Mouse (Mus musculus): ENCODE data around the gene Slc15a3. TPM values are rescaled to one million over a fixed set of nuclear protein-coding genes. Genes with fewer than 3 reads are reported as not detected.

Slc15a3 gene
- 0.78 and 0.83 TPM in 2 replicates for polyA plus RNA-seq (2012; rRNA removed)

GRCm38 (mm10) chr19:10839010-10839892 lies at the start of gene Slc15a3:
Slc15a3 (plus strand) TSS chr19:10839727.

DNA sequence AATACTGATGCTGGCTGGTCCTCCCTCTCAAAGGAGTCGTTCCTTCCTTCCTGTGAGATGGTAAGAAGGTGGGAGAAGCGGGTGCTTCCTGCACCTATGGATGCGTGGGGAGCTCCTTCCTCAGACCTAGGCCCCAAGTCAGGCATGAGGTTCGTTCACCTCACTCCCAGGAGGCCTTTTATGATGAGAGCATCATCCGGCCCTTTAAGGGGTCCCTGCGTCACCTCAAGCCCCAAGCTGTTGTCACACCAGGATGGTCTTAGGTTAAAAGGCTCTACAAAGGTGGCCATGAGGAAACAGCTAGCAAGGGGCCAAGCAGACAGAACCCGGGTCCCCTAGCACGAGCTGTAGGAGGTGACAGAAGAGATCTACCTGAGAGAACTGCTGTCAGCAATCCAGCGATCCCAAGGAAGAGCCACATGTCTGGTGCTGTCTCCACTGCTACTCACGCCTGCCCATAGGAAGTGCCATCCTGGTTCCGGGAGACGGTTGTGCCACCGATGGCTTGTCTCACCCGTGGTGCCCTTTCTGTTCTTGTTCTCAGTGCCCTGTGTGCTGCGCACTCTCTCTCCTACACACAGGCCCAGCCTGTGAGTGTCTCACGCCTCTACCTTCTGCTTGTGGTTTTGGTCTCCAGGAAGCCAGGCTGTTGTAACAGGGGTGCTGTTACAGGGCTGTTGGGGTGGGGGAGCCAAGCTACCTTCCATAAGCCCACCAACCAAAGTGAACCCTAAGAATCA lies 9.9 kb upstream of the Slc15a3 start, which contains the start of gene Cd6:
TSS of gene Cd6 (minus strand) at position 623 of the 740 bp plus-strand sequence.

DNA sequence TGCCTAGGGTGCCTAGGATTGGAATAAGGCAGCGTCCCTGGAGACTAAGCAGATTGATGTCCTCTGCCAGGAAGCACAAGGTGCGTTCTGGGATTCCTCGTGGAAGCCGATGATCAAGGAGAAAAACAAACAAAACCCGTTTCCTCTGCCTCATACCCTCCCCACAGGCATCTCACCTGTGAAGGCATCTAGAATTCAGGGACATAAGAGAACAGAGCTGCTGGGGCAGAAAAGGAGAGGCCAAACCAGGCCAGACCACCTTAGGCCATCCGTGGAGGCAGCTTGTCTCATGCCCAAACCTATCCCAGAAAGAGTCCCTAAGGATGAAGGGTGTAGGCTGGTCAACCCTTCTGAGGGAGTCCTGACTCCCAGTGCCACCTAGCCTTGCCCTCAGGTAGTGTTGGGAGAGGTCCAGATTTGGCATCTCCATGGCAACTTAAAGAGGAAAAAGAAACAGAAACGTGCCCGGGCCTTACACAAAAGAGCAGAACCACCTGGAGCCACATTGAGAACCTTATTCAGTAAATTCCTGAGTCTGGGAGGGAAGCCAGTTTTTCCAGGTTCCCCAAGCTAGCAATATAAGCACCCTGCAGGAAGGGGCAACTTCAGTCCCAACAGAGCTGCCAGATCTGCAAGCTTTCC lies 30.5 kb downstream of the Slc15a3 start, which contains the start of gene Tmem132a:
TSS of gene Tmem132a (minus strand) at position 55 of the 642 bp plus-strand sequence.

DNA sequence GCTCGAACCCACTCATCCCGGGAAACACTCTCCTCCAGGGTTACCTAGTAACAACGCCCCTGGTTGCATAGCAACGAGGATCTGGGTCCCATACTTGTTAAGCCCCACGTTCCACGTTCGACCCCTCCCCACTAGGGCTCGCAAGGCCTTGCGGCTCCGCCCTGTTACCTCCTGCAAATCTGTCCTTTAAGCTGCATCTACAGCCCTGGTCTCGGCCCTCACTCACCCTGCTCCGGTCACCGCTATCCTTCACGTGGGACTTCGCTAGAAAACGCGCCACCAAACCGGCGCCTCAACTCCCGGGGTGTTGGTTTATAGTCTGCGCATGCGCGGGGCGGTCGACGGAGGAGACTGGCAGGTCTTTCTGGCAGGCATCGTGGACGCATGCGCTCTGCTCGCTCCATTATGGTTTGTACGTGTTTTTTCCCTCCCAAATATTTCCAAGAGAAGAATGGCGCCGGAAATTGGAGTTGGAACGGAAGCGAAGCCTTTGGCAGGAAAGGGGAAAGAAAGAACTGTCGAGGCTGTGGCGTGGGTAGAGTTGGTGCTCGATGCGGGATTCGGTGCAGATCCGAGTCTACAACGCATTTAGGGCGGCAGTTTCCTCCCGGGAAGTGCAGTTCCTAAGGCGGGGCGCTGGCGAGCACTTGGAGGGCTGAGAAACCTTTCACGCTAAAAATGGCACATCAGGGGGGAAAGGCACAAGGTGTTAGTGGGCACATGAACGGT lies 42.1 kb downstream of the Slc15a3 start, which contains the start of gene Tmem109:
TSS of gene Tmem109 (minus strand) at position 576 of the 729 bp plus-strand sequence.

GRCm38 (mm10) chr19:10895016-10895528 lies 55.5 kb downstream of the Slc15a3 start, which contains the start of gene Prpf19:
Prpf19 (plus strand) TSS chr19:10895231.

Other genes with a start within 250 kb of the Slc15a3 start
- 180 TPM in 2 replicates for gene Ddb1, start 234.4 kb upstream of the Slc15a3 start, polyA plus RNA-seq (2012; rRNA removed)
- gene Tkfc, start 234.1 kb upstream of the Slc15a3 start, polyA plus RNA-seq (2012; rRNA removed): 30.3 and 31.9 TPM in 2 replicates
- gene Vwce, start 205.5 kb upstream of the Slc15a3 start, polyA plus RNA-seq (2012; rRNA removed): 2.3 and 3.2 TPM in 2 replicates
- 0.05 TPM in 1 of 2 replicates, not detected in the other for gene Pga5, start 161.7 kb upstream of the Slc15a3 start, polyA plus RNA-seq (2012; rRNA removed)
- gene Vps37c, start 151.0 kb upstream of the Slc15a3 start, polyA plus RNA-seq (2012; rRNA removed): 19.8 and 21.0 TPM in 2 replicates
- 0.13 and 0.15 TPM in 2 replicates for gene Cd5, start 100.7 kb upstream of the Slc15a3 start, polyA plus RNA-seq (2012; rRNA removed)
- gene Cd6, start 9.7 kb upstream of the Slc15a3 start, polyA plus RNA-seq (2012; rRNA removed): 0.03 and 0.06 TPM in 2 replicates
- 219 and 221 TPM in 2 replicates for gene Tmem132a, start 30.2 kb downstream of the Slc15a3 start, polyA plus RNA-seq (2012; rRNA removed)
- 40.8 and 44.3 TPM in 2 replicates for gene Tmem109, start 42.3 kb downstream of the Slc15a3 start, polyA plus RNA-seq (2012; rRNA removed)
- 336 and 337 TPM in 2 replicates for gene Prpf19, start 55.5 kb downstream of the Slc15a3 start, polyA plus RNA-seq (2012; rRNA removed)
- 0.47 and 0.65 TPM in 2 replicates for gene Zp1, start 80.9 kb downstream of the Slc15a3 start, polyA plus RNA-seq (2012; rRNA removed)
- 0.28 and 0.31 TPM in 2 replicates for gene Ptgdr2, start 97.4 kb downstream of the Slc15a3 start, polyA plus RNA-seq (2012; rRNA removed)
- 4.7 and 5.0 TPM in 2 replicates for gene Ccdc86, start 109.5 kb downstream of the Slc15a3 start, polyA plus RNA-seq (2012; rRNA removed)
- not detected in 2 replicates for gene Ms4a10, start 134.9 kb downstream of the Slc15a3 start, polyA plus RNA-seq (2012; rRNA removed)
- gene Ms4a15, start 153.5 kb downstream of the Slc15a3 start, polyA plus RNA-seq (2012; rRNA removed): 0.95 and 2.3 TPM in 2 replicates
- not detected in 2 replicates for gene Ms4a18, start 178.3 kb downstream of the Slc15a3 start, polyA plus RNA-seq (2012; rRNA removed)
- 0.06 and 0.07 TPM in 2 replicates for gene Ms4a8a, start 241.4 kb downstream of the Slc15a3 start, polyA plus RNA-seq (2012; rRNA removed)

Measured in central nervous system, embryonic 18 days (tissue).